Mouse (Mus musculus) thymus, postnatal 4 days (tissue): ENCODE measurements at regions not wholly inside any gene's neighbourhood (a gene's known extent, or its start where the extent isn't known, plus 50 kb on each side); places are given as distances from the start of the nearest gene placed in this dataset.

Experiments
- DNase-seq: peaks from one replicate; pipeline ENCODE4 v3.0.0; 2021

DNA sequence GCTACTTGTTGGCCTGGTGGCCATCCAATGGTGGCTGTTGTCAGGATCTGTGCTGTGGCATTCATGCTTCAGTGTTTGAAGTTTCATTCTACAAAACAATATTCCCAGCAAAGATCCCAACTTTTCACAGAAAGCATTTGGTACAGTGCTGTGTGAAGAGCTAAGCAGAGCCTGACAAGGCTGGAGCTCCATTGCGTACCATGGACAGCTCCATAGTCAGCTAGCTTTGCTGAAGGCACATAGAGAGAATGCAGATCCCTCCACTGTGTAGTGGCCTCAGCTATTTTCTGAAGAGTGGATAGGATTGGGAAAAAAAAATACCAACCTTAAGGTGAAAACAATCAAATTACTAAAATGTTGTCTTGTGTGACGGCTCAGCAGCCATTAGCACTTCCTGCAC is 50.5 kb upstream of the Zfp746 start:
- DNase-seq, result peak; percentile 25
